Mouse (Mus musculus): ENCODE measurements around the gene Zc3h7b. TPM values are rescaled to one million over a fixed set of nuclear protein-coding genes. Genes with fewer than 3 reads are reported as not detected.

The Zc3h7b gene
- polyA plus RNA-seq, 1 experiment from 2014 or later, result 13.9 TPM

DNA sequence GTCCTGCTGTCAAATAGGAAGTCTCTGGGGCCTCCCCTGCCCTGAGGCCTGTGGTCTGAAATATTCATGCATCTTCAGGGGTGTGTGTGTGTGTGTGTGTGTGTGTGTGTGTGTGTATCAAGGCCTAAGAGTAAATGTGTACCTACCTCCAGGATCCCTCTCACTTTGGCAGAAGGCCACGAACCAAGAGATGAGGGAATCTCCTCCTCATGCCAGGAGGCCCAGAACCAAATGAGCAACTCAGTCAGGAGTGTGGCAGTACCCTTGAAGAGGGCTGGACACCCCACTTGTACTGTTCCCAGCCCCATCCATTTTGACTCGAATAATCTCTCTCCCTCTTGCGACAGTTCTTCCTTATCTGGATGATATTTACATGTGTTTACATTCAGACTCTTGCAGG is 87.4 kb downstream of the Zc3h7b start:
- H3K4me2 ChIP-seq (replicated peaks; ENCODE audit: low read depth, low read length), result no peak overlapping the region
- H3K36me3 ChIP-seq (ENCODE audit: insufficient read depth, low read length), result no peaks in the 10 kb centered on the region
- TF ChIP-seq CTCF (IDR thresholded peaks at IDR 0.05), result no peak
- TF ChIP-seq EP300 (IDR thresholded peaks at IDR 0.05), result 0 out of 2 replicates have a peak, but pooled peaks have one; percentile 10
- no peaks in the 10 kb centered on the region for H3K9me3 ChIP-seq (ENCODE audit: low read length)
- H3K9ac ChIP-seq (replicated peaks; ENCODE audit: low read depth), result no peak overlapping the region
- H3K27ac ChIP-seq (ENCODE audit: low read length), result no peak overlapping the region
- 25% methylated on average over 3 of the region's 3 CpGs for WGBS
- H3K27me3 ChIP-seq (replicated peaks; ENCODE audit: insufficient read depth, low read length), result no peaks in the 10 kb centered on the region
- H3K4me3 ChIP-seq (ENCODE audit: low read depth, low read length), result no peak overlapping the region
- peak; percentile 46 for DNase-seq (ENCODE audit: low spot score)
- peaks cover 14% of the 10 kb centered on the region; the same call in 1 of the 2 replicates for H3K4me1 ChIP-seq (ENCODE audit: insufficient read depth, low read depth, low read length)
- no peak for ATAC-seq

DNA sequence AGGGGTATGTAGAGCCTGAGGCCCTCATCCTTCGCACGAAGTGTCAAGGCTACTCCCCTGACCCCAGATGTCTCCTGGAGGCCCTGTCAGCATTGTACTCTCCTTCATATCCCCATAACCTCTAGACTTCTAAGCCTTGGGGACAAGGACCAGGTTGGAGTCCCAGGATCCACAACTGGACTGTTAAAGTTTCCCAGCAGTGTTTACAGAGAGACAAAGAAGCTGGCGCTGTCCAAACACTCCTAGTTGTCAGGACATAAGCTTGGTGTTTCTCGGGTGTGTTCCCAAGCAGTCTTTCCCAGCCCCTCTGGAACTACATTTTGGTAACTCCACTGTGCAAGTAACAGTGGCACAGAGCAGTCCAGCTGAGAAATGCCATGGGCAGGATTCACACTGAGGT is 88.6 kb downstream of the Zc3h7b start:
- no peak for TF ChIP-seq CTCF (IDR thresholded peaks at IDR 0.05)
- no peak for TF ChIP-seq EP300 (IDR thresholded peaks at IDR 0.05)
- Histone ChIP-seq H3K4me1 (ENCODE audit: insufficient read depth, low read depth, low read length) (peaks cover 17% of the 10 kb centered on the region; the same call in 1 of the 2 replicates), H3K9me3 (ENCODE audit: low read length) (no peaks in the 10 kb centered on the region), H3K9ac (replicated peaks; ENCODE audit: low read depth) (no peak overlapping the region), H3K4me3 (ENCODE audit: low read depth, low read length) (no peak overlapping the region), H3K4me2 (replicated peaks; ENCODE audit: low read depth, low read length) (no peak overlapping the region), H3K27ac (ENCODE audit: low read length) (no peak overlapping the region; the same call in 1 of the 2 replicates), H3K27me3 (replicated peaks; ENCODE audit: insufficient read depth, low read length) (no peaks in the 10 kb centered on the region), H3K36me3 (ENCODE audit: insufficient read depth, low read length) (no peaks in the 10 kb centered on the region)
- ATAC-seq (no peak), DNase-seq (ENCODE audit: low spot score) (no peak)
- WGBS, result 58% methylated on average over 4 of the region's 4 CpGs

DNA sequence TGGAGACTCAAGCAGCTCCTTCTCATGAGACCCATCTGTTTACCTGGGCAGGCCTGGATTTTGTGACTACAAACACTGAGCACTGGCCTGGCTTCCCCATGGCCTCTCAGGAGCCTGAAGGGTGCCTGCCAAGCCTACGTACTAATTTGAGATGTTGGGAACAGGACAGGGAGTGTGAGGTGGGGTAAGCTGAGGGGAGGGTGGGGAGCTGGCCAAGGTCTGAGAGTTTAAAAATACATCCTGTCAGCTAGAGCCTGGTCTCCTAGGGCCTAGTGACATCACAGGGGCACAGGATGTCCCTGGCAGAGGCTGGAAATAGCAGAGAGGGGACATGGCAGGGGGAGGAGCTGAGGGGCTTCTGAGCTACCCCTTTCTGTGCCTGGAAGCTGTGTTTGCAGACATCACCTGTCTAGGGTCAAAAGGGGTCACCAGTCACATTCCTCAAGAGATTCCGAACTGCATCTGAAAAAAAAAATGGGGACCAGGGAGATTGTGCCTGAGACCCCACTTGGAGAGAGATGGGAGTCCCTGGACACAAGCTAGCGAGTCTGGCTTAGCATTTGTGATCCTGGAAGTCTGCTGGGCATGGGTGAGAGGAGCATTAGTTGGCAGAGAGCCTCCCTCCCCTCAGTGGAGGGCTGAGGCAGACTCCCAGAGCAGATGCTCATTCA is 89.4 kb downstream of the Zc3h7b start:
- Histone ChIP-seq H3K4me2 (replicated peaks; ENCODE audit: low read depth, low read length) (no peak overlapping the region), H3K27me3 (replicated peaks; ENCODE audit: insufficient read depth, low read length) (no peaks in the 10 kb centered on the region), H3K9me3 (ENCODE audit: low read length) (no peaks in the 10 kb centered on the region), H3K27ac (ENCODE audit: low read length) (no peak overlapping the region), H3K9ac (replicated peaks; ENCODE audit: low read depth) (no peak overlapping the region), H3K36me3 (ENCODE audit: insufficient read depth, low read length) (no peaks in the 10 kb centered on the region), H3K4me3 (ENCODE audit: low read depth, low read length) (no peak overlapping the region), H3K4me1 (ENCODE audit: insufficient read depth, low read depth, low read length) (peaks cover 19% of the 10 kb centered on the region; the same call in 1 of the 2 replicates)
- no peak for ATAC-seq
- 42% methylated on average over 3 of the region's 3 CpGs for WGBS
- peak; percentile 40 for DNase-seq (ENCODE audit: low spot score)
- peak; percentile 81 for TF ChIP-seq EP300 (IDR thresholded peaks at IDR 0.05)
- no peak for TF ChIP-seq CTCF (IDR thresholded peaks at IDR 0.05)

DNA sequence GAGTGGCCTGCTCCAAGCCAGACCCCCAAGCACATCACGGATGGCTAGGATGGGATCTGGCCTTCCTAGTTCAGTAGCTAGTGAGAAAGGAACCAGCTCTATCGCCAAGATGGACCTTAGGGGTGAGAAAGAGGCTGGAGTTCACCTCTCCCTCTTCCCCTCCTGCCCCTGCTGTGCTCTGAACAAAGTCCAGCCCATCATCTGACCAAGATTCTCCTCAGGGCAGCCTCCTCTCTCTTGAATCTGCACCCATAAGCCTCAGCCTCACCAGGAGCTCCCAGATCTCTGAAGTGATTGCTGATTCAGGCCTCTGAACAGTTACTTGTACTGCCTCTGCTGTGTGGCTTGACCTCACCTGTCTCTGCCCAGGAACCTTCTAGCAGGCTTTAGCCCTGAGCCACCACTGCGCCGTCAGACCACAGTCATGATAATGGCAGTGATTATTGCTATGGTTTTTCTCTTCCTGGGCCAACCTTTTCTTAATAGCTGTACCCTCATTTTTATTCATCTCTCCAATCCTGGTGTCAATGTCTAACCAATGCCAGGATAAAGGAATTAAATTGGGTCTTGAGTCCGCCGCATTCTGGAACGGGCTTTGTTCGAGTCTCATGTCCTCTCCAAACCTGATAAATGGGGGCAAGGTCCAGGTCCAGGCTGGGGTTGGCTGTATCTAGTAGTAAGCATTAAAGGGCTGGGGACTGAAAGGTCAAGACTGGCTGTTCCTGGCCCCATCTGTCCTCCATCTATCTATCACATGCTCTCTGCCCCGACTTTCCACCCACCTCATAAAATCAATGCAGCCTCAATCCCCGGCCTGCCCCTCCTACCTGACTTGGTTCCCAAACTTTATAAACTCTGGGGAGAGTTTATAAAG is 90.4 kb downstream of the Zc3h7b start:
- ATAC-seq, result no peak
- H3K27ac ChIP-seq (ENCODE audit: low read length), result peak overlapping the region; percentile 68
- H3K4me2 ChIP-seq (replicated peaks; ENCODE audit: low read depth, low read length), result no peak overlapping the region
- 76% methylated on average over 10 of the region's 10 CpGs for WGBS
- DNase-seq (ENCODE audit: low spot score), result no peak
- no peaks in the 10 kb centered on the region for H3K36me3 ChIP-seq (ENCODE audit: insufficient read depth, low read length)
- no peak overlapping the region for H3K4me3 ChIP-seq (ENCODE audit: low read depth, low read length)
- peaks cover 28% of the 10 kb centered on the region; the same call in 1 of the 2 replicates for H3K4me1 ChIP-seq (ENCODE audit: insufficient read depth, low read depth, low read length)
- no peaks in the 10 kb centered on the region for H3K9me3 ChIP-seq (ENCODE audit: low read length)
- TF ChIP-seq CTCF (IDR thresholded peaks at IDR 0.05), result no peak
- no peak for TF ChIP-seq EP300 (IDR thresholded peaks at IDR 0.05)
- 0 out of 2 replicates have a peak overlapping the region, but pooled peaks have one; percentile 23 for H3K9ac ChIP-seq (replicated peaks; ENCODE audit: low read depth)
- no peaks in the 10 kb centered on the region for H3K27me3 ChIP-seq (replicated peaks; ENCODE audit: insufficient read depth, low read length)

DNA sequence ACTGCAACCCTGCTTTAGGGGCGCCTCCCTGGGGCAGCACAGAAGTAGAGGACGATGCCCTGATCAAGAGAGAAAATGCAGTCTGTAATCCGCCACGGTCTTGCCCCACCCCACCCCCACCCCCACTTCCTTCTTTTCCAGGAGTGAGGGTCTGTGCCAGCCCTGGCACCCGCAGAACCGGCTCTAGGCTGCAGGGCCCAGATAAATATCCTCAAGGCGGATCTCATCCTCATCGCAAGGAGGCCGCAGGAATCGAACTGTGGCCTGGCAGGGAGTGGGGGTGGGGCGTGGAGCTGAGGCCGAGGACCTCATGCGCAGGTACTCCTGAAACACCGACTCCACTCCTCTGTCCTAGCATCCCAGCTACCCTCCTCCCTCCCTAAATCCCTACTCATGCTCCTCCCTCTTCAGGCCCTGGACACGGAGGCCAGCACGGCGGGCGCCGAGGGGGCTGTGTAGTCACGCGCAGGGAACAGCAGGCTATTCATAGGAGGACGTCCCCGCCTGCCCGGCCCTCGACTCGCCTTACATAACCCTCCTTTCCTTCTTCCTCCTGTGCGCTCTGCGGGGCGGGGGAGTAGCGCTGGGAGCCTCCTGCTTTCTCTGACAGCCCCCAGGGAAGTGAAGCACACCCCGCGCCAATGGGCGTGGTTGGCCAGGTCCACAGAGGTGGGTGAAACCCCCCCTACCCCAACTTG is 91.4 kb downstream of the Zc3h7b start:
- ATAC-seq (peak; percentile 79), DNase-seq (ENCODE audit: low spot score) (peak; percentile 97)
- H3K4me3 ChIP-seq (ENCODE audit: low read depth, low read length), result peak overlapping the region; percentile 33
- H3K36me3 ChIP-seq (ENCODE audit: insufficient read depth, low read length), result no peaks in the 10 kb centered on the region
- H3K27me3 ChIP-seq (replicated peaks; ENCODE audit: insufficient read depth, low read length), result no peaks in the 10 kb centered on the region
- TF ChIP-seq EP300 (IDR thresholded peaks at IDR 0.05), result peak; percentile 70
- peak; percentile 10; the same call in 1 of the 2 replicates for TF ChIP-seq CTCF (IDR thresholded peaks at IDR 0.05)
- peak overlapping the region; percentile 68 for H3K27ac ChIP-seq (ENCODE audit: low read length)
- peaks cover 28% of the 10 kb centered on the region; the same call in 1 of the 2 replicates for H3K4me1 ChIP-seq (ENCODE audit: insufficient read depth, low read depth, low read length)
- H3K4me2 ChIP-seq (replicated peaks; ENCODE audit: low read depth, low read length), result peak overlapping the region; percentile 58
- peak overlapping the region; percentile 23; the same call in 1 of the 2 replicates for H3K9ac ChIP-seq (replicated peaks; ENCODE audit: low read depth)
- no peaks in the 10 kb centered on the region for H3K9me3 ChIP-seq (ENCODE audit: low read length)
- 1% methylated on average over 31 of the region's 33 CpGs for WGBS

Measured in lung, postnatal 0 days (tissue).